Mouse (Mus musculus) olfactory bulb, adult 2 months (tissue): Measurements from ENCODE around the gene Angptl2. TPM values are rescaled to one million over a fixed set of nuclear protein-coding genes. Genes with fewer than 3 reads are reported as not detected.

Source experiments
- H3K27ac ChIP-seq: fragments of 200-500 bp; 2 replicates; pipeline ENCODE4 v1.5.1; 2012; ENCODE audit warnings: low read depth, low read length; ENCODE audit not compliant: insufficient read depth
- H3K4me1 ChIP-seq: fragments of 200-500 bp; 2 replicates; pipeline ENCODE4 v1.6.1; 2012; ENCODE audit warnings: low read length; ENCODE audit not compliant: control insufficient read depth, insufficient read depth
- H3K4me3 ChIP-seq: fragments of 200-500 bp; 2 replicates; pipeline ENCODE4 v1.5.1; 2012; ENCODE audit warnings: mild to moderate bottlenecking, low read depth, low read length, moderate library complexity; ENCODE audit not compliant: insufficient read depth
- CTCF ChIP-seq: fragments of 200-500 bp; IDR thresholded peaks from 2 replicates; pipeline ENCODE4 v1.5.1; 2012; ENCODE audit warnings: low read depth, mild to moderate bottlenecking, low read length, moderate library complexity; ENCODE audit not compliant: insufficient read depth
- POLR2A ChIP-seq: fragments of 200-500 bp; IDR thresholded peaks from 2 replicates; pipeline ENCODE4 v1.6.1; 2012; ENCODE audit warnings: mild to moderate bottlenecking, low read depth, low read length, moderate library complexity; ENCODE audit not compliant: insufficient read depth
- WGBS: fragments of 180-500 bp; shearing (Covaris S2); methylation state at CpG from one replicate; pipeline ENCODE4 v1.1.7; 2018; 5-methylcytosine and 5-hydroxymethylcytosine counted together
- polyA plus RNA-seq: library from polyadenylated mRNA; stranded (reverse); fragments of >200 nt; gene quantifications from 2 replicates; pipeline ENCODE4 v1.2.4, GENCODE M21; 2012; ENCODE audit warnings: low replicate concordance; ENCODE audit not compliant: missing spikeins, insufficient read depth, insufficient read length

Angptl2 gene
- polyA plus RNA-seq, 1 experiment = not detected

- Histone ChIP-seq H3K27ac (peak overlapping the region; percentile 91), H3K4me3 (no peak overlapping the region), H3K4me1 (peaks cover 55% of the 10 kb centered on the region)
- no peak for TF ChIP-seq CTCF
- TF ChIP-seq POLR2A = no peak
- WGBS = 61% methylated on average over 12 of the region's 12 CpGs
Measured at GRCm38 (mm10) chr2:33177443-33178242, 38.2 kb upstream of the Angptl2 start.

- 55% methylated on average over 11 of the region's 11 CpGs for WGBS
- Histone ChIP-seq H3K4me1 (peaks cover 48% of the 10 kb centered on the region), H3K4me3 (no peak overlapping the region), H3K27ac (peak overlapping the region; percentile 91)
- TF ChIP-seq CTCF (no peak), POLR2A (no peak)
Measured at GRCm38 (mm10) chr2:33178243-33178932, 37.5 kb upstream of the Angptl2 start.

- 39% methylated on average over 14 of the region's 14 CpGs for WGBS
- H3K4me3 ChIP-seq = no peak overlapping the region
- no peak for TF ChIP-seq POLR2A
- no peak for TF ChIP-seq CTCF
- peaks cover 43% of the 10 kb centered on the region for H3K4me1 ChIP-seq
- H3K27ac ChIP-seq = peak overlapping the region; percentile 66
Measured at GRCm38 (mm10) chr2:33179171-33179929, 36.5 kb upstream of the Angptl2 start.

GRCm38 (mm10) chr2:33179930-33180630 is 35.8 kb upstream of the Angptl2 start:
- H3K4me3 ChIP-seq = no peak overlapping the region
- no peak for TF ChIP-seq CTCF
- TF ChIP-seq POLR2A = no peak
- H3K4me1 ChIP-seq = peaks cover 47% of the 10 kb centered on the region
- 21% methylated on average over 16 of the region's 16 CpGs for WGBS
- peak overlapping the region; percentile 12; the same call in 1 of the 2 replicates for H3K27ac ChIP-seq

- peaks cover 40% of the 10 kb centered on the region for H3K4me1 ChIP-seq
- H3K27ac ChIP-seq = no peak overlapping the region
- H3K4me3 ChIP-seq = no peak overlapping the region
- WGBS = 98% methylated on average over 7 of the region's 7 CpGs
- no peak for TF ChIP-seq CTCF
Measured at GRCm38 (mm10) chr2:33183321-33183720, 32.5 kb upstream of the Angptl2 start.

- WGBS = 50% methylated on average over 10 of the region's 10 CpGs
- TF ChIP-seq POLR2A = no peak
- TF ChIP-seq CTCF = no peak
- no peak overlapping the region for H3K27ac ChIP-seq
- H3K4me3 ChIP-seq = no peak overlapping the region
- peaks cover 38% of the 10 kb centered on the region for H3K4me1 ChIP-seq
Measured at GRCm38 (mm10) chr2:33184641-33185040, 31.2 kb upstream of the Angptl2 start.

GRCm38 (mm10) chr2:33185258-33185657 is 30.6 kb upstream of the Angptl2 start:
- H3K4me3 ChIP-seq = no peak overlapping the region
- 80% methylated on average over 7 of the region's 7 CpGs for WGBS
- TF ChIP-seq POLR2A (no peak), CTCF (no peak; the same call in 1 of the 2 replicates)
- H3K27ac ChIP-seq = no peak overlapping the region
- peaks cover 36% of the 10 kb centered on the region for H3K4me1 ChIP-seq

- WGBS = 59% methylated on average over 7 of the region's 7 CpGs
- no peak for TF ChIP-seq POLR2A
- TF ChIP-seq CTCF = no peak
- no peak overlapping the region for H3K4me3 ChIP-seq
Measured at GRCm38 (mm10) chr2:33186505-33186904, 29.4 kb upstream of the Angptl2 start.

GRCm38 (mm10) chr2:33187874-33188273 is 28.0 kb upstream of the Angptl2 start:
- 86% methylated on average over 2 of the region's 2 CpGs for WGBS
- H3K27ac ChIP-seq = no peak overlapping the region
- peaks cover 28% of the 10 kb centered on the region for H3K4me1 ChIP-seq
- TF ChIP-seq CTCF (no peak), POLR2A (no peak)
- no peak overlapping the region for H3K4me3 ChIP-seq

More at GRCm38 (mm10) chr2:33186505-33186904, 29.4 kb upstream of the Angptl2 start:
- Histone ChIP-seq H3K27ac (no peak overlapping the region), H3K4me1 (peaks cover 28% of the 10 kb centered on the region)
